Mouse (Mus musculus): ENCODE data around the gene Tmc1. TPM values are rescaled to one million over a fixed set of nuclear protein-coding genes. Genes with fewer than 3 reads are reported as not detected.

Tmc1 gene
- polyA plus RNA-seq, 1 experiment from 2014 or later = not detected

GRCm38 (mm10) chr19:20799460-20799859, 154.5 kb downstream of the Tmc1 start:
- H3K4me3 ChIP-seq = no peak overlapping the region
- no peaks in the 10 kb centered on the region for H3K36me3 ChIP-seq
- H3K9ac ChIP-seq = no peak overlapping the region
- no peaks in the 10 kb centered on the region for H3K9me3 ChIP-seq (replicated peaks)
- no peak overlapping the region for H3K4me2 ChIP-seq
- H3K27me3 ChIP-seq (replicated peaks) = no peaks in the 10 kb centered on the region
- H3K27ac ChIP-seq (ENCODE audit: poor library complexity, severe bottlenecking) = no peak overlapping the region
- no peaks in the 10 kb centered on the region for H3K4me1 ChIP-seq (replicated peaks)
- ATAC-seq (ENCODE audit: insufficient number of reproducible peaks, low FRiP score) = no peak

GRCm38 (mm10) chr19:20797558-20798101, 156.4 kb downstream of the Tmc1 start:
- Histone ChIP-seq H3K36me3 (no peaks in the 10 kb centered on the region), H3K4me3 (no peak overlapping the region), H3K4me1 (replicated peaks) (no peaks in the 10 kb centered on the region), H3K9me3 (replicated peaks) (no peaks in the 10 kb centered on the region), H3K27ac (ENCODE audit: poor library complexity, severe bottlenecking) (no peak overlapping the region), H3K9ac (no peak overlapping the region), H3K4me2 (no peak overlapping the region), H3K27me3 (replicated peaks) (no peaks in the 10 kb centered on the region)
- WGBS = 44% methylated on average over 6 of the region's 6 CpGs
- ATAC-seq (ENCODE audit: insufficient number of reproducible peaks, low FRiP score) = no peak

- Histone ChIP-seq H3K27me3 (replicated peaks) (no peaks in the 10 kb centered on the region), H3K27ac (ENCODE audit: poor library complexity, severe bottlenecking) (no peak overlapping the region), H3K4me1 (replicated peaks) (no peaks in the 10 kb centered on the region), H3K9ac (no peak overlapping the region), H3K4me3 (no peak overlapping the region), H3K36me3 (no peaks in the 10 kb centered on the region), H3K4me2 (no peak overlapping the region), H3K9me3 (replicated peaks) (no peaks in the 10 kb centered on the region)
- no peak for ATAC-seq (ENCODE audit: insufficient number of reproducible peaks, low FRiP score)
- 58% methylated on average over 4 of the region's 4 CpGs for WGBS
Observed at GRCm38 (mm10) chr19:20796001-20796400, 158.0 kb downstream of the Tmc1 start.

- H3K9me3 ChIP-seq (replicated peaks) = no peaks in the 10 kb centered on the region
- no peak overlapping the region for H3K4me2 ChIP-seq
- no peak overlapping the region for H3K4me3 ChIP-seq
- ATAC-seq (ENCODE audit: insufficient number of reproducible peaks, low FRiP score) = no peak
- 78% methylated on average over 3 of the region's 3 CpGs for WGBS
- no peak overlapping the region for H3K9ac ChIP-seq
- H3K27me3 ChIP-seq (replicated peaks) = no peaks in the 10 kb centered on the region
- H3K36me3 ChIP-seq = no peaks in the 10 kb centered on the region
- H3K4me1 ChIP-seq (replicated peaks) = no peaks in the 10 kb centered on the region
- H3K27ac ChIP-seq (ENCODE audit: poor library complexity, severe bottlenecking) = no peak overlapping the region
Observed at GRCm38 (mm10) chr19:20794999-20795398, 159.0 kb downstream of the Tmc1 start.

GRCm38 (mm10) chr19:20792811-20793210, 161.2 kb downstream of the Tmc1 start:
- Histone ChIP-seq H3K4me2 (no peak overlapping the region), H3K9ac (no peak overlapping the region), H3K36me3 (no peaks in the 10 kb centered on the region), H3K9me3 (replicated peaks) (no peaks in the 10 kb centered on the region), H3K27me3 (replicated peaks) (no peaks in the 10 kb centered on the region), H3K4me3 (no peak overlapping the region), H3K4me1 (replicated peaks) (no peaks in the 10 kb centered on the region), H3K27ac (ENCODE audit: poor library complexity, severe bottlenecking) (no peak overlapping the region)
- WGBS = 97% methylated on average over 2 of the region's 2 CpGs
- no peak for ATAC-seq (ENCODE audit: insufficient number of reproducible peaks, low FRiP score)

GRCm38 (mm10) chr19:20787289-20787688, 166.7 kb downstream of the Tmc1 start:
- H3K4me1 ChIP-seq (replicated peaks) = no peaks in the 10 kb centered on the region
- no peaks in the 10 kb centered on the region for H3K36me3 ChIP-seq
- no peak overlapping the region for H3K9ac ChIP-seq
- H3K4me2 ChIP-seq = no peak overlapping the region
- H3K4me3 ChIP-seq = no peak overlapping the region
- 74% methylated on average over 6 of the region's 6 CpGs for WGBS
- ATAC-seq (ENCODE audit: insufficient number of reproducible peaks, low FRiP score) = no peak
- no peaks in the 10 kb centered on the region for H3K27me3 ChIP-seq (replicated peaks)
- no peak overlapping the region for H3K27ac ChIP-seq (ENCODE audit: poor library complexity, severe bottlenecking)
- H3K9me3 ChIP-seq (replicated peaks) = no peaks in the 10 kb centered on the region

GRCm38 (mm10) chr19:20775681-20776080, 178.3 kb downstream of the Tmc1 start:
- ATAC-seq (ENCODE audit: insufficient number of reproducible peaks, low FRiP score) = no peak
- Histone ChIP-seq H3K27me3 (replicated peaks) (no peaks in the 10 kb centered on the region), H3K4me1 (replicated peaks) (no peaks in the 10 kb centered on the region), H3K9ac (no peak overlapping the region), H3K4me3 (no peak overlapping the region), H3K4me2 (no peak overlapping the region), H3K9me3 (replicated peaks) (no peaks in the 10 kb centered on the region), H3K27ac (ENCODE audit: poor library complexity, severe bottlenecking) (no peak overlapping the region), H3K36me3 (no peaks in the 10 kb centered on the region)
- WGBS = 44% methylated on average over 2 of the region's 2 CpGs

GRCm38 (mm10) chr19:20773941-20774340, 180.1 kb downstream of the Tmc1 start:
- Histone ChIP-seq H3K9ac (no peak overlapping the region), H3K27me3 (replicated peaks) (no peaks in the 10 kb centered on the region), H3K4me1 (replicated peaks) (no peaks in the 10 kb centered on the region), H3K4me3 (no peak overlapping the region), H3K36me3 (no peaks in the 10 kb centered on the region), H3K9me3 (replicated peaks) (no peaks in the 10 kb centered on the region), H3K4me2 (no peak overlapping the region), H3K27ac (ENCODE audit: poor library complexity, severe bottlenecking) (no peak overlapping the region)
- ATAC-seq (ENCODE audit: insufficient number of reproducible peaks, low FRiP score) = no peak
- WGBS = 75% methylated on average over 7 of the region's 7 CpGs

- Histone ChIP-seq H3K9ac (no peak overlapping the region), H3K4me2 (no peak overlapping the region), H3K4me1 (replicated peaks) (no peaks in the 10 kb centered on the region), H3K36me3 (no peaks in the 10 kb centered on the region), H3K9me3 (replicated peaks) (no peaks in the 10 kb centered on the region), H3K27ac (ENCODE audit: poor library complexity, severe bottlenecking) (no peak overlapping the region), H3K4me3 (no peak overlapping the region), H3K27me3 (replicated peaks) (no peaks in the 10 kb centered on the region)
- ATAC-seq (ENCODE audit: insufficient number of reproducible peaks, low FRiP score) = no peak
- 15% methylated on average over 1 of the region's 1 CpGs for WGBS
Observed at GRCm38 (mm10) chr19:20764214-20764613, 189.8 kb downstream of the Tmc1 start.

GRCm38 (mm10) chr19:20761675-20762426, 192.2 kb downstream of the Tmc1 start:
- ATAC-seq (ENCODE audit: insufficient number of reproducible peaks, low FRiP score) = no peak
- 64% methylated on average over 4 of the region's 4 CpGs for WGBS
- Histone ChIP-seq H3K9ac (no peak overlapping the region), H3K9me3 (replicated peaks) (no peaks in the 10 kb centered on the region), H3K36me3 (no peaks in the 10 kb centered on the region), H3K27me3 (replicated peaks) (no peaks in the 10 kb centered on the region), H3K27ac (ENCODE audit: poor library complexity, severe bottlenecking) (no peak overlapping the region), H3K4me2 (no peak overlapping the region), H3K4me3 (no peak overlapping the region), H3K4me1 (replicated peaks) (no peaks in the 10 kb centered on the region)

- ATAC-seq (ENCODE audit: insufficient number of reproducible peaks, low FRiP score) = no peak
- 58% methylated on average over 3 of the region's 3 CpGs for WGBS
- Histone ChIP-seq H3K27me3 (replicated peaks) (no peaks in the 10 kb centered on the region), H3K27ac (ENCODE audit: poor library complexity, severe bottlenecking) (no peak overlapping the region), H3K4me2 (no peak overlapping the region), H3K9me3 (replicated peaks) (no peaks in the 10 kb centered on the region), H3K36me3 (no peaks in the 10 kb centered on the region), H3K9ac (no peak overlapping the region), H3K4me1 (replicated peaks) (no peaks in the 10 kb centered on the region), H3K4me3 (no peak overlapping the region)
Observed at GRCm38 (mm10) chr19:20761119-20761518, 192.9 kb downstream of the Tmc1 start.

GRCm38 (mm10) chr19:20744630-20745029, 209.4 kb downstream of the Tmc1 start:
- H3K4me2 ChIP-seq = no peak overlapping the region
- no peaks in the 10 kb centered on the region for H3K4me1 ChIP-seq (replicated peaks)
- H3K9ac ChIP-seq = no peak overlapping the region
- 58% methylated on average over 1 of the region's 1 CpGs for WGBS
- H3K4me3 ChIP-seq = no peak overlapping the region
- H3K27ac ChIP-seq (ENCODE audit: poor library complexity, severe bottlenecking) = no peak overlapping the region
- no peaks in the 10 kb centered on the region for H3K27me3 ChIP-seq (replicated peaks)
- no peak for ATAC-seq (ENCODE audit: insufficient number of reproducible peaks, low FRiP score)
- H3K9me3 ChIP-seq (replicated peaks) = no peaks in the 10 kb centered on the region
- H3K36me3 ChIP-seq = no peaks in the 10 kb centered on the region

All from heart, embryonic 12.5 days (tissue).